Mouse (Mus musculus): Measurements from ENCODE around the gene Dnah2. TPM values are rescaled to one million over a fixed set of nuclear protein-coding genes. Genes with fewer than 3 reads are reported as not detected.
A peak's percentile ranks its signal among the peaks of the same experiment; 100 is the strongest.

Gene Dnah2
- polyA plus RNA-seq, 1 experiment from 2014 or later: 2.6 TPM

DNA sequence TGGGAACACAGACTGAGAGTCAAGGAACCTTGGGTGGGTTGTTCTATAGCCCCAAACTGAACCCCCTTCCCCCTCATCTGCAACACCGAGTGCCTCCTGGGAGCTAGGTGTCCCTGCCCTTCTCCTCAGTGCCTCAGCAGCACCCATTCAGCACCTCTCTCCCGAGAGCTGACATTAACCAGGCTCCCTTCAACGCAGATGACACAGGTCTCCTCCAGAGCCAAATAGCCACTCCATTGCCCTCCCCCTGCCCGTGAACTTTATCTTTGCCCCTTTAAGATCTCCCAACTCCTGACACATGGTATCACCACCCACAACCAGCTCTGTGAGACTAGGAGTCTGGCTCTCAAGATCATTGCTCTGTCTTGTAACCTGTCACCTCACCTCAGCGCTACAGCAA is 10.3 kb upstream of the Dnah2 start:
- H3K27ac ChIP-seq (ENCODE audit: low read depth, low read length): no peak overlapping the region
- peak overlapping the region; percentile 90 for H3K9ac ChIP-seq (ENCODE audit: low read length)
- no peaks in the 10 kb centered on the region for H3K9me3 ChIP-seq (ENCODE audit: control insufficient read depth, low read length)
- no peak for DNase-seq (ENCODE audit: low spot score)
- H3K36me3 ChIP-seq (ENCODE audit: control insufficient read depth, insufficient read depth, low read length): no peaks in the 10 kb centered on the region
- peak overlapping the region; percentile 100 for H3K4me2 ChIP-seq (ENCODE audit: low read depth, low read length, severe bottlenecking)
- 14% methylated on average over 5 of the region's 5 CpGs for WGBS
- H3K4me1 ChIP-seq (replicated peaks; ENCODE audit: control insufficient read depth, insufficient read depth, low read length): peaks cover 47% of the 10 kb centered on the region
- H3K4me3 ChIP-seq (ENCODE audit: low read depth, low read length): peak overlapping the region; percentile 68
- no peaks in the 10 kb centered on the region for H3K27me3 ChIP-seq (ENCODE audit: control insufficient read depth, insufficient read depth, low read length)
- ATAC-seq (replicated peaks; ENCODE audit: low FRiP score): no peak

DNA sequence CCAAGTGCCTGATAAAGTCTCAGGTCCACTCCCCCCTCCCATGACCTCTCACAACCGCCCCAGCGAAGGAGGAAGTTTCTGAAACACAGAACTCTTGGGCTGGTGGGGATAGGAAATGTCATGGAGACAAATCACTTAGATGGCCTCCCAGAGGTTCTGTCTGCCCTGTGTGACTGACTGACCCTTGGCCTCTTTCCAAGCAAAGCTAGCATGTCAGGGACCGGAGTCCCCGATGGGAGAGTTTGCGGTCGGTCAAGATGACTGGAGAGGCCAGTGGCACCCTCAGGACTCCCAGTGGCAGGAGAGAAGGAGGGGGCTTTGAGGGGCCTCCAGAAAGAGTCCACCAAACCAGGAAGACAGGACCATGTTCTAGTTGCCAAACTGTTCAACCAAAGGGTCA is 9.8 kb upstream of the Dnah2 start:
- 56% methylated on average over 6 of the region's 6 CpGs for WGBS
- no peaks in the 10 kb centered on the region for H3K9me3 ChIP-seq (ENCODE audit: control insufficient read depth, low read length)
- H3K36me3 ChIP-seq (ENCODE audit: control insufficient read depth, insufficient read depth, low read length): no peaks in the 10 kb centered on the region
- peaks cover 47% of the 10 kb centered on the region for H3K4me1 ChIP-seq (replicated peaks; ENCODE audit: control insufficient read depth, insufficient read depth, low read length)
- no peak for ATAC-seq (replicated peaks; ENCODE audit: low FRiP score)
- H3K27me3 ChIP-seq (ENCODE audit: control insufficient read depth, insufficient read depth, low read length): no peaks in the 10 kb centered on the region
- peak overlapping the region; percentile 90; the same call in 1 of the 2 replicates for H3K9ac ChIP-seq (ENCODE audit: low read length)
- no peak for DNase-seq (ENCODE audit: low spot score)
- H3K27ac ChIP-seq (ENCODE audit: low read depth, low read length): no peak overlapping the region
- H3K4me2 ChIP-seq (ENCODE audit: low read depth, low read length, severe bottlenecking): peak overlapping the region; percentile 100
- peak overlapping the region; percentile 68 for H3K4me3 ChIP-seq (ENCODE audit: low read depth, low read length)

DNA sequence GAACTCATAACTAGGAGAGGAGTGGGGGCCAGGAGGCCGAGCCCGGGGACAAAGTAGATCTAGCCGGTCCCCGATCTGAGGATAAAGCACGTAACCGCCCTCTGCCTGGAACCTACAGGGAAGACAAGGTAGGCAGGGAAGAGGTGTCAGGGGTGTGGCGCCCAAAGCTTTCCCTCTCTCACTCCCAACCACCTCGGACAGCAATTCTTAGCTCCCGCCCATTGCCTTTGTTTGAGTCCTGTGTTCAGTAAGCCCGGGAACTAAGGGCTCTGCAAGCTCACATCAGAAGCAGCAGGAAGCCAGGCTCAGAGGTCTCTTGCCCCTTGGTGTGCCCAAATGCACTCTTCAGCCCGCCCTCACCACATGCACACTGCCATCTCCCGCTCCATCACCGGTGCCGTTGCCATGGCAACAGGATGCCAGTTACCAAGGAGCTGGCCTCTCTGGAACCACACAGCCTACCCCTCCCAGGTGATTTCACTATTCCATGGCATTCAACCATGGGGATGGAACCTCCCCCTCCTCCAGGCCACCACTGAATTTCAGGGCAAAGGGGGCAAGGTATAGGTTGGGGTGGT is 8.6 kb upstream of the Dnah2 start:
- peaks cover 57% of the 10 kb centered on the region for H3K4me1 ChIP-seq (replicated peaks; ENCODE audit: control insufficient read depth, insufficient read depth, low read length)
- no peaks in the 10 kb centered on the region for H3K27me3 ChIP-seq (ENCODE audit: control insufficient read depth, insufficient read depth, low read length)
- H3K4me3 ChIP-seq (ENCODE audit: low read depth, low read length): peak overlapping the region; percentile 19
- H3K9me3 ChIP-seq (ENCODE audit: control insufficient read depth, low read length): no peaks in the 10 kb centered on the region
- no peak for ATAC-seq (replicated peaks; ENCODE audit: low FRiP score)
- H3K9ac ChIP-seq (ENCODE audit: low read length): peak overlapping the region; percentile 39
- peak overlapping the region; percentile 100 for H3K4me2 ChIP-seq (ENCODE audit: low read depth, low read length, severe bottlenecking)
- peak; percentile 83 for DNase-seq (ENCODE audit: low spot score)
- H3K36me3 ChIP-seq (ENCODE audit: control insufficient read depth, insufficient read depth, low read length): no peaks in the 10 kb centered on the region
- H3K27ac ChIP-seq (ENCODE audit: low read depth, low read length): no peak overlapping the region
- WGBS: 14% methylated on average over 14 of the region's 14 CpGs

DNA sequence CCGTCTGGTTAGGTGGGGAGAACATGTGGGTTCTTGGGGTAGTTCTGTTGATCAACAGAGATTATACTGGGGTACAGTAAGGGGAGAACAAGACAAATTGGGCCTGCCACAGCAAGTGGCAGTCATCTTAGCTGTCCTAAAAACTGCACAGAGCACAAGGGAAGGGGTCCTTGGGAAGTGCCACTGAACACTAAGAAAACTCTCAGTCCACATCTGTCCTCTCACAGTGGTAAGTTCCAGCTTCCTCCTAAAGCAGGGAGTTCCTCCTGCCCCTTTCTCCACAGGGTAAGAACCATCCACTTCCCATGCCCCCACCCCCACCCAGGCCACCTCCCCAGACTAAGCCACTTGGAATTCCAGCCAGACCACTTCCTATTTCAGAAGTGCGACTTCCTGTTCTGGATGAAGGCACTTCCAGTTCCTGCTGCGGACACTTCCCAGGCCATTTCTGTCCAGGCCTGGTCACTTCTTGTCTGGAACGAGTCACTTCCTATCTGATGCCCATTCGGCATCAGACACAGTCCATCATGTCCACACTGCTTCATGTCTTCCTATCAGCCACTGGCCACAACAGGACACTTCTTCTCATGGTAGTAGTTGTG is 5.7 kb upstream of the Dnah2 start:
- peaks cover 43% of the 10 kb centered on the region for H3K4me1 ChIP-seq (replicated peaks; ENCODE audit: control insufficient read depth, insufficient read depth, low read length)
- H3K27me3 ChIP-seq (ENCODE audit: control insufficient read depth, insufficient read depth, low read length): no peaks in the 10 kb centered on the region
- WGBS: 85% methylated on average over 5 of the region's 5 CpGs
- H3K27ac ChIP-seq (ENCODE audit: low read depth, low read length): no peak overlapping the region
- no peak overlapping the region for H3K9ac ChIP-seq (ENCODE audit: low read length)
- no peak overlapping the region for H3K4me3 ChIP-seq (ENCODE audit: low read depth, low read length)
- H3K9me3 ChIP-seq (ENCODE audit: control insufficient read depth, low read length): no peaks in the 10 kb centered on the region
- ATAC-seq (replicated peaks; ENCODE audit: low FRiP score) (no peak), DNase-seq (ENCODE audit: low spot score) (no peak)
- no peak overlapping the region for H3K4me2 ChIP-seq (ENCODE audit: low read depth, low read length, severe bottlenecking)
- no peaks in the 10 kb centered on the region for H3K36me3 ChIP-seq (ENCODE audit: control insufficient read depth, insufficient read depth, low read length)

DNA sequence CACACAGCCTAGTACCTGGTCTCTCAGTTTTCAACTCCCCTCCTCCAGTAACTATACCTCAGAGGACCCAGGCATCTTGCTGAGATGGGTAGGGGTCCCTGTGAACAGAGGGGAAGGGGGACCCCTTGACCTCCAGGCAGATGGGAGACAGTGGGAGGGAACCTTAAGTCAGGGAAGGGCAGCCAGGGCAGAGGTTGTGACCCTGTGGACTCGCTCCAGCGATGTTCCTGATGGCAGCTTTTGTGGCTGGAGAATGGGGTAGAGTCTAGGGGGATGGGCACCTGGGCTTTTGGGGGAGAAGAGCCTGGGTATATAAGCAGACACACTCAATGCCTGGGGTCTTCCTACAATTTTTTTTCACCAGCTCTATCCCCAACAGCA is 4.4 kb upstream of the Dnah2 start:
- Histone ChIP-seq H3K9me3 (ENCODE audit: control insufficient read depth, low read length) (no peaks in the 10 kb centered on the region), H3K27me3 (ENCODE audit: control insufficient read depth, insufficient read depth, low read length) (no peaks in the 10 kb centered on the region), H3K36me3 (ENCODE audit: control insufficient read depth, insufficient read depth, low read length) (no peaks in the 10 kb centered on the region), H3K4me2 (ENCODE audit: low read depth, low read length, severe bottlenecking) (peak overlapping the region; percentile 46), H3K9ac (ENCODE audit: low read length) (peak overlapping the region; percentile 54), H3K4me1 (replicated peaks; ENCODE audit: control insufficient read depth, insufficient read depth, low read length) (peaks cover 37% of the 10 kb centered on the region), H3K4me3 (ENCODE audit: low read depth, low read length) (peak overlapping the region; percentile 9; the same call in 1 of the 2 replicates), H3K27ac (ENCODE audit: low read depth, low read length) (peak overlapping the region; percentile 85)
- DNase-seq (ENCODE audit: low spot score): no peak
- 8% methylated on average over 2 of the region's 2 CpGs for WGBS
- peak; percentile 2; the same call in 1 of the 2 replicates for ATAC-seq (replicated peaks; ENCODE audit: low FRiP score)

DNA sequence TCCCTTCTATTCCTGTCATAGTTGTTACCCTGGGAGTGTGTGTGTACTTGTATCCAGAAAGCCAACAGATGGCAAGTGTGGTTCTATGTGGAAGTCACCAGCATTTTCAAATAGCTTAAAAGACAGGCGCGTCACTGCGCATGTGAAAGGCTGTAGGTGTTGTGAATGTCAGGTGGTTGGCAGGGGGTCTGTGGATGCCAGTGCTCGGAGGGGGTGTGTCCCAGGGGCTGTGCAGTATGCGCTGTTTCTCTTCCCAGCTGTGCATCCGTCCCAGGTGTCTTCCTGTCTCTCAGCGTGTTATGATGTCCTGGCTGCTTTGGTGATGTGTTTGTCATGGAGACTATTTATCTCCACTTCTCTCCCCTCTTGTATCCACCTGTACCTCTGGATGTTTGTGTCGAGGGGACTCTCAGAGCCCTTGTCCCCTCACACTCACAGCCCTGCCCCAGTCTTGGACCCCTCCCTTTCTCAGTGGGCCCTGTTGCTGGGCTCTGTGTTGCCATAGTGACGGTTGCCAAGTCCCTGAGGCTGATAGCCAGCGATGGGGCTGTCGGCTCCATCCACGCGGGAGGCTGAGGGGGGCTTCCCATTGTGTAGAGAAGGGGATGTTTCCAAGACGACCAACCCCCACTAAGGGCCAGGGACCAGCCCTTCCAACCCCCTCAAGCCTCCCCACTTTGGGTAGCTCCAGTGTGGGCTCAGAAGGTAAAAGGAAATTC is 3.9 kb upstream of the Dnah2 start:
- peak overlapping the region; percentile 46 for H3K4me2 ChIP-seq (ENCODE audit: low read depth, low read length, severe bottlenecking)
- H3K27ac ChIP-seq (ENCODE audit: low read depth, low read length): peak overlapping the region; percentile 85
- no peaks in the 10 kb centered on the region for H3K36me3 ChIP-seq (ENCODE audit: control insufficient read depth, insufficient read depth, low read length)
- peak overlapping the region; percentile 54 for H3K9ac ChIP-seq (ENCODE audit: low read length)
- no peaks in the 10 kb centered on the region for H3K27me3 ChIP-seq (ENCODE audit: control insufficient read depth, insufficient read depth, low read length)
- no peaks in the 10 kb centered on the region for H3K9me3 ChIP-seq (ENCODE audit: control insufficient read depth, low read length)
- WGBS: 18% methylated on average over 14 of the region's 14 CpGs
- peak overlapping the region; percentile 9; the same call in 1 of the 2 replicates for H3K4me3 ChIP-seq (ENCODE audit: low read depth, low read length)
- ATAC-seq (replicated peaks; ENCODE audit: low FRiP score) (peak; percentile 88), DNase-seq (ENCODE audit: low spot score) (peak; percentile 89)
- peaks cover 37% of the 10 kb centered on the region for H3K4me1 ChIP-seq (replicated peaks; ENCODE audit: control insufficient read depth, insufficient read depth, low read length)

DNA sequence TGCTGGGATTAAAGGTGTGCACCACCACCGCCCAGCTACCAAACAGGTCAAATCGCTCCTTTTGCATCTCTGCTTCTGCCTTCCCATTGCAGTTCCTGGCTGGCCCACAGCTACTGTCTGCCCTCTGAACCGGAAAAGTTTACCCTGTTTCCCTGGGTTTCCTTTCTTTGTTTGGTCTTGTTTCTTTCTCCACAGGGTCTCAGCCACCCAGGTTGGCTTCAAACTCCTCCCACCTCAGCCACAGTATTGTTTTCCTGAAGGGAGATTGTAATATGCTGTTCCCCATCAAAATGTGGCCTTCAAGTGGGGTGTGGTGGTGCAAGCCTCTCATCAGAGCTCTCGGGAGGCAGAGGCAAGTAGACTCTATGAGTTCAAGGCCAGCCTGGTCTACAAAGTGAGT is 2.4 kb upstream of the Dnah2 start:
- H3K4me2 ChIP-seq (ENCODE audit: low read depth, low read length, severe bottlenecking): no peak overlapping the region
- H3K4me3 ChIP-seq (ENCODE audit: low read depth, low read length): no peak overlapping the region
- H3K4me1 ChIP-seq (replicated peaks; ENCODE audit: control insufficient read depth, insufficient read depth, low read length): peaks cover 32% of the 10 kb centered on the region
- H3K27ac ChIP-seq (ENCODE audit: low read depth, low read length): no peak overlapping the region
- no peaks in the 10 kb centered on the region for H3K36me3 ChIP-seq (ENCODE audit: control insufficient read depth, insufficient read depth, low read length)
- no peak overlapping the region for H3K9ac ChIP-seq (ENCODE audit: low read length)
- WGBS: 64% methylated on average over 4 of the region's 4 CpGs
- no peaks in the 10 kb centered on the region for H3K9me3 ChIP-seq (ENCODE audit: control insufficient read depth, low read length)
- no peaks in the 10 kb centered on the region for H3K27me3 ChIP-seq (ENCODE audit: control insufficient read depth, insufficient read depth, low read length)
- ATAC-seq (replicated peaks; ENCODE audit: low FRiP score): no peak
- no peak for DNase-seq (ENCODE audit: low spot score)

DNA sequence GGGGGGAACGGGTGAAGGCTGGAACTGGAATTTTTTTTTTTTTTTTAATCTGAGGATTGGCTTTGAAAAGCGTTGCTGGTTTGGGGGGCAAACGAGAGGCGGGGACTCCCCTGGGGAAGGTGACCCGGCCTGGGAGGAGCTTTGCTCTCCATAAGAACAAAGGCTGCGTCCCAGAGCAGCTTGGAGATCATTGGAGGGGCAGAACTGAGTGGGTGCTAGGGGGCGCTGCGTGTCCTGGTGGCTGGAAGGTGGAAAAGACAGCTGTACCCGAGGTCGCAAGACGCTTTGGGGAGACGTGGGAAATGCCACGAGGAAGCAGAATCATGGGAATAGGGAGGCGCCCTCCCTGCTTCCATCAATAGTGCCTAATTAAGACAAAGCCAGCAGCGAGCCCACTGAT is 1.8 kb downstream of the Dnah2 start:
- H3K36me3 ChIP-seq (ENCODE audit: control insufficient read depth, insufficient read depth, low read length): no peaks in the 10 kb centered on the region
- peak overlapping the region; percentile 73 for H3K27ac ChIP-seq (ENCODE audit: low read depth, low read length)
- no peaks in the 10 kb centered on the region for H3K9me3 ChIP-seq (ENCODE audit: control insufficient read depth, low read length)
- H3K27me3 ChIP-seq (ENCODE audit: control insufficient read depth, insufficient read depth, low read length): no peaks in the 10 kb centered on the region
- H3K4me3 ChIP-seq (ENCODE audit: low read depth, low read length): peak overlapping the region; percentile 34
- peaks cover 24% of the 10 kb centered on the region for H3K4me1 ChIP-seq (replicated peaks; ENCODE audit: control insufficient read depth, insufficient read depth, low read length)
- peak overlapping the region; percentile 65 for H3K9ac ChIP-seq (ENCODE audit: low read length)
- 4% methylated on average over 15 of the region's 15 CpGs for WGBS
- ATAC-seq (replicated peaks; ENCODE audit: low FRiP score) (no peak), DNase-seq (ENCODE audit: low spot score) (peak; percentile 79)
- H3K4me2 ChIP-seq (ENCODE audit: low read depth, low read length, severe bottlenecking): peak overlapping the region; percentile 74

Measured in forebrain, embryonic 11.5 days (tissue).